Mouse (Mus musculus) right cerebral cortex, postnatal 36 days (tissue): ENCODE data around the gene Nfe2l1.
"Not testable (repeated sequence)": the region's sequence is repeated elsewhere in the genome, so short reads cannot be mapped to it uniquely, and the experiment has no call there.

Experiments used
- DNase-seq, 2 experiments: peaks; one replicate each; pipeline ENCODE4 v3.0.0; 2022; ENCODE audit warnings: low spot score in 2 of 2, mixed read lengths in 1 of 2

Nfe2l1 gene

DNA sequence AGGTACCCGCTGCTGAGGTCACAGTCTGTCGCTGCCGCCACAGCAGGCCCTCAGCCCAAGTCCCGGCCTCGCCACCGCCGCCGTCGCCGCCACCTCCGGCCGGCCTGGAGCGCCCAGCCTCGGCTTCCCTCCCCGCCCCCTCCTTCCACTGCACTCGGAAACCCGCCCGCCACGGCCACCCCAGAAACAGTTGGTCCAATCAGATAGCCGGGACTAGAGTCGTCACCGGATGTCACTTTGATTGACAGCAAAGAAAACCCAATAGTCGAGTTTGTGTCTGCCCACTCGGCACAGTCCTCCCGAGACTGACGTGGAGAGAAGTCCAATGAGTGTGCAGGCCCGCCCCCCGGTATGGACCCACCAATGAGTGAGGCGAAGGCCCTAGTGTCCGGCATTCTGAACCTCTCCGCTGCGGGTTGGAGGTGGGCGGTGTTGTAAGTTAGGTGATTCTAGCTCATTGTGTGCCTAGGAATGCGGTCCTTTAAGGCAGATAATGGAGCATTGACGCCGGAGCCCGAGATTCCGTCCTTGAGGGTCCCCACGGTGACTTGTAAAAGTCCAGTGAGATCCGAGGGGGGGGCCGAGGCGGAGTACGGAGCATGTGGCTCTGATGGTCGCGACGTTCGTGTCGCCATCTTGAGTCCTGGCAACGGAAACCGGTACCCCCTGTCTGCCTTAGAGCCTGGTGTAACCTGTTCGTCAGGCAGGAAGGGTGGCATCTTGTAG, at the start of gene Nfe2l1:
Gene Nfe2l1 (minus strand): TSS at position 156 of the 726 bp plus-strand sequence.
- DNase-seq, result peak; percentile 99 to 100

DNA sequence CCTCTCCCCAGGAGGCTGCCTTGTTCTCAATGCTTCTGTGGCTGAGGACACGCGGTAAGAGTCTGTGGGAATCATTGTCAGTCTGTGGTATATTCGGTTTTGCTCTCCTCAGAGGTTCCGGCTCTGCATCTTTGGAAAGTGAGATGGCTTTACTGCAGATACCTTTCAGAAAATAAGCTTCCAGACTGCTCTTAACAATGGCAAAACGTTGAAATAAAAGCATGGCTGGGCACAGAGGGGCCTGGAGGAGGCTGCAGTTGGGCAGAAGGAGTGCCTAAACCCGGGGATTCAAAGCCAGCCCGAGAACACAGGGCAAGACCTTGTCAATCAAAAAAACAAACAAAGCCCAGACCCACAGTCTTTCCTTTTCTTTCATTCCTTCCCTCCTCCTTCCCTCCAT, 49.6 kb upstream of the Nfe2l1 start:
- DNase-seq, result no peak

- no peak for DNase-seq
Measured at GRCm38 (mm10) chr11:96878715-96879114, 48.9 kb upstream of the Nfe2l1 start.

- no peak for DNase-seq
Measured at GRCm38 (mm10) chr11:96877071-96877470, 47.3 kb upstream of the Nfe2l1 start.

DNA sequence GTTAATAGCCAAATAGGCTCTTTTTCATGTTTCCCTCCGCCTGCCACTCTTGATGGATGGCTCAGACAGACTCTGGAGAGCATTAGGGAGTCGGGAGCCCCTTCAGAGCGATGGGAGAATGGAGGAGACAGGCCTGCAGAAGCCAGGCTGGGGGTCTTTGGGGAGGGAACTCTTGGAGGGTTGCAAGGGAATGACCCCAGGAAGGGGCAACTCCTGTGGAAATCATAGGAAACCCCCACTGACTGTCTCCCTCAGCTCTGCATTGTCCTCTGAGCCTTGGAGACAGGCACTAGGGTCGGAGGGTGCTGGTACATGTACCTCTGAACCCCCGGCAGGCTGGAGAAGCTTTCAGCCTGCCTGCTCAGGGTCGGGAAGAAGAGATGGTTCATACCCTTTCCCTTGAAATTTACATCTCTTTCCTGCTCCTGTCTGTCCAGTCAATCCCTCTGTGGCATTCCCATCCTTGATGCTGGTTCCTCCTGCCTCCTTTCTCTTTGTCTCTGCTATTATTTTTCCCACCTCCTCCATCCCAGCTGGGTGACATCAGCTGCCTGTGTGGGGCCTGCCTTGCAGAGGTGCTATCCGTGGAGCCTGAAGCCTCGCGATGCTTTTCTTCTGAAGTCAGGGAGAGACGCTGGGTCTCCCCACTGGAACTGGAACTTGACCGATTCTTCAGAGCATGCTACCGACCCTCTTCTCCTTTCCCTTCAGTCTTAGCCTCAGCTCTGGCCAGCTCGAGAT, 46.7 kb upstream of the Nfe2l1 start:
- DNase-seq, result no peak

- DNase-seq, result peak; percentile 79 to 84
Measured at GRCm38 (mm10) chr11:96875745-96876144, 46.0 kb upstream of the Nfe2l1 start.

DNA sequence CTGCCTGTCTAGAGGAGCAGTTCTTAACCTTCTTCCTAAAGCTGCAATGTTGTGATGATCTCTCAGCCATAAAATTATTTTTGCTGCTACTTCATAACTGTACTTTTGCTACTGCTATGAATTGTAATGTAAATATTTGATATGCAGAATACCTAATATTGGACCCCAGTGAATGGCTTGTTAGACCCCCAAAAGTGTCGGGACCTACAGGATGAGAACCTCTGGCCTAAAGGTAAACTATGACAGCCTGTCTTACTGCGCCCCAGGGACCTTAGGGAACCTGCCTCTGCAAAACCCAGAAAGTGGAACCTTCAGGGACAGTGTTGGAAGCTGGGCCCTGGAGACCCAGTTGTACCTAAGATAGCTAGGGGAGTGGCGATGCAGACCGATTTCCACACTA, 45.5 kb upstream of the Nfe2l1 start:
- DNase-seq, result no peak

DNA sequence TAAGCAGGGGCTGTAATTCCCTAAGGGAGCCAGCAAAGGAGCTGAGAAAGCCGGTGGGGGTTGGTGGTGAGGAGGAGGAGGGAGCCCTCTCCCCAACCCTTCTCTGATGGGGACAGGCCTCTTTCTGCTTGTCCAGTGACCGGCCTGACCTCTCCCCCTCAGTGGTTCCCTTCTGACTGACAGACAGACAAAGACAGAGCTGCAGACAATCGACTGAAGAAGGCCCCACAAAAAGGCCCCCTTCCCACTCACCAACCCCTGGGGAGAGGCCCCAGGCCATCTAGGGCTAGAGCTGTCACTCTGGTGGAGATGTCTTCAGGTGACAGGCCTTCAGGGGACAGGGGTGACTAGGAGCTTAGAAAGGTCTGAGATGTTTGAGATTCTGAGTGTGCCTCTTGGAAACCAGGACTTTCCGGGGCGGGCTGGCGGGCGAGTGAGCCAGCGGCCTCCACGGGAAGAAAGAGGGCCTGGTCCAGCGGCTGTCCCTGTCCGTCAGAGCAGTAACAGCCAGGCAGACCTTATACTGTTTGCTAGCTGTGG, 43.9 kb upstream of the Nfe2l1 start:
- DNase-seq, result no peak

- no peak for DNase-seq
Measured at GRCm38 (mm10) chr11:96872441-96873379, 42.9 kb upstream of the Nfe2l1 start.

GRCm38 (mm10) chr11:96867149-96867548, 37.4 kb upstream of the Nfe2l1 start:
- peak; percentile 44 to 51 for DNase-seq

- no peak for DNase-seq
Measured at GRCm38 (mm10) chr11:96863206-96863995, 33.6 kb upstream of the Nfe2l1 start.

DNA sequence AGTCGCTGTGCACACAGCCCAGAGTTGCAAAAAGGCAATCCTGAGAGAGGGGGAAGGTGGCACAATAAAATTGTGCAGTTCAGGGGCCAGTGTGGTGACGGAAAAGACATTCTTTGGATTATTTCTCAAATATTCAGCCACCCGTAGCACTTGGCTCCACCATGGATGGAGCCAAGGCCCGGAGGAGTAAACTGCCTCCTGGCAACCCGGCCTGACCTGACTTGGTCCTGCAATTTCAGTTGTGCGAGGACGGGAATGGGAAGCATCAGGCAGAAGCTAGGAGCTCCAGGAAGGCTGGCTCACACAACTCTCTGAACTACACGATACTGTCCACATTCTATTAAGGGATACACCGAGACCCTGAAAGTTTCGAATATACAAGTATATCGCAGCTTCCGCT, 32.8 kb upstream of the Nfe2l1 start:
- DNase-seq, result no peak

DNA sequence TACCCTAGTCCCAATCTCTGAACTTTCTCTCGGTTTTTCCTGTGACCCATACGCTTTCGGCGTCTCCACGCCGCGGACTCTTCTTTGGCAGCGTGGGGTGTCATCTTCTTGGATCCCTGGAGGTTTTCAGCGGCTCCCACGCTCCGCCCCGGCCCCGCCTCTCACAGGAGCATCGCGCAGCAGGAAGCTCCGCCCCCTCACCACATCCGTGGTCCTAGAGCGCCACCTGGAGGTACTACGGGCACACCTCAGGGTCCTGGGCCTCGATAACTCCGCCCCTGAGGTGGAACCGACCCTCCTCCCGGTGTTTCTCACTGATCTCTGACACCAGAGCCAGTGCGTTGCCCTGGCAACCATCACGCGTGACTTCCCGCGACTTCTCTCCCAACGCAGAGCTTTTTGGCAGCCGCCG, 32.1 kb upstream of the Nfe2l1 start:
- DNase-seq, result peak; percentile 88 to 89

DNA sequence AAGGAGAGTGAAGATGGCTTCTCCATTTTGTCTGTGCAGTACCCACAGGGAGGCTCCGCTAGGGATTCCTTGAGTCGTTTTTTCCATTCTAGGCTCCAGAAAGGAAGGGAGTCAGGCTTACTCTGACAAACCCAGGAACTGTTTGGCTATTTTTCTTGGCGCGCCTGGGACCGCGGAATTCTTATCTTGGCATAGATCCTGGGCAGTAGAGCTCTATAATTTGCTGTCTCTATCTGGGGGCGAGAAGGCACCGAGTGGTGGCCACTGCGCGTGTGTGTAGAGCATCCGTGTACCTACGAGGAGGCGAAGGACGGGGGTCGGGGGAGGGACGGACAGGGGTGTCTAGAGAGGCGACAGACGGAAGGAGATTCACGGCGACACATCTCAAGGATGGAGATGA, 31.7 kb upstream of the Nfe2l1 start:
- no peak for DNase-seq

DNA sequence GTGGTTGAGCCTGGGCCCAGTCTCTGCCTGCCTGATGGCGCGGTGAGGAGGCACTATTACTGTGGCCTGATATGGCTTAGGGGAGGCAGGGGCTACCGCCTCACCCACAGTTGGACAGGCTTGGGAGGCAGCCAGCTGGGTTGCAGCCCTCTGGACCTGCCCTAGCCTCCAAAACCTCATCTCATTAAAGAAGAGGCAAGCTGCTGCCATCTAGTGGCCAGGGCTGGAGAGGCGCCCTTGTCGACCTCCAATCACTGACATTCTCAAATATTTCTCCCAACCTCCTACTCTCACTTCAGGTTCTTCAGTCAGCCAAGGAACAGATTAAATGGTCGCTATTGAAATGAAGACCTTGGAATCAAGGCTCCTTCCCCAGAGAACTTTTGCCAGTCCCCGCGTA, 30.8 kb upstream of the Nfe2l1 start:
- DNase-seq, result peak; percentile 32 to 47

DNA sequence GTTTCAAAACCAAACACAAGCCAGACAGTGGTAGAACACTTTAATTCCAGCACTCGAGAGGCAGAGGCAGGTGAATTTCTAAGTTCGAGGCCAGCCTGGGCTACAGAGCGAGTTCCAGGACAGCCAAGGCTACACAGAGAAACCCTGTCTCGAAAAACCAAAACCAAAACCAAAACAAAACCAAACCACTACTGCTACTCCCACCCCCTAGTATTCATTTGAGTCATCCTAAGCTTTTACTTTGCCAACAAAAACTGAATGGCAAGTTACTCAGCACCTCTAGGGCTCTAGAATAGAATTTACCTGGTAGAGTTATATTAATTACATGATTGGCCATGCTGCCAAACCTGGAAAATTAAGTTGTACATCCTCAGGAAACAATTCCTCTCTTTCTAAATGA, 29.9 kb upstream of the Nfe2l1 start:
- no peak for DNase-seq

DNA sequence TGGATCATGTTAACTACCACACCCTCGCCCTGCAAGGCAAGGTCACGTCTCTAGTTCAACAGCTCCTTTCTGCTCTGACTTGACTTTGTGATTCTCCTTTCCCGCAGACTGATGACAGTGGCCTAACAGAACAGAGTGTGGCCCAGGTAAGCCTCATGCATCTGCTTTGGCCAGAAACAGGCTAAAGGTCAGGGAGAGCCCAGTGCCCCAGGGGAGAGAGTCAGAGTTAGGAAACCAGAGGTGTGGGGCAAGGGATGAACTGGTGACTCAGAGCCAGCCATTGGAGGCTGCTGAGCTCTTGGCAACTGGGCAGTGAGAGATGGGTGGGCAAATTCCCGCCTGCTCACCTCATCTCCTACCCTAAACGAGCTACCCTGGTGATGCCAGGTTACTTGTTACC, 27.7 kb upstream of the Nfe2l1 start:
- DNase-seq, result no peak

DNA sequence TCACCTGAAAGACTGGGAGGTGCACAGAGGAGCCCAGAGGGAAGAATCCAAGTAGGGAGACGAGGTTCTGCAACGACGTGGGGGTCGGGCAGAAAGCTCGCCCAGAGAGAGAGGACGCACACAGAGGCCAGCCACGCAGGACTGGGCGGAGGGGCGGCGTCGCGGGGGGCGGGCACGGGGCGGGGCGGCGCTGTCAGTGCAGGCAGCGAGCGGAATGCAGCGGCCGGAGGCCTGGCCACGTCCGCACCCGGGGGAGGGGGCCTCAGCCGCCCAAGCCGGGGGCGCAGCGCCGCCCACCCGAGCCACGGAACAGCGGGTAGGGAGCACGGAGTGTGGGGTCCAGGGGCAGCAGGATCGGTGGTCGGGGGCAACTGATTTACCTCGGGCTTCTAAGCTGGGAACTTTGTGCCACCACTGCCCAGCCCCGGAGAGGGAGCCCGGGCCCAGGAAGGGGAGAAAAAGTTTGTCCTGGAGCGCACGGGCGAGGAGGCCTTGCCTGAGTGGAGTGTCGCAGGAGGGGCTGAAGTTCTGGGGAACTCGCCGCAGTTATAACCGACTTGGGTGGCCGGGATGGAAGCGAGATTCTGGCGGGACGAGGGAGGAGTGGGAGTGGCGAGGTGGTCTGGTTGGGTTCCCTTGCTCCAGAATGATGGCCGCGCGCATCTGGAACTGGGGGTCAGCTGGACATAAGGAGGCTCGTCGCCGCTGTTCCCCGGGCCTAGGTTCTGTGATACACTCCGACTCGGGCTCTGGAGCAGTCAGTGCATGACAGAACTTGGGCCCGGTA, 20.1 kb upstream of the Nfe2l1 start, which contains the start of gene Copz2:
Gene Copz2 (plus strand): TSS at position 190 of the 787 bp plus-strand sequence.
- DNase-seq, result no peak

- DNase-seq, result not testable (repeated sequence)
Measured at GRCm38 (mm10) chr11:96849145-96849544, 19.4 kb upstream of the Nfe2l1 start.

DNA sequence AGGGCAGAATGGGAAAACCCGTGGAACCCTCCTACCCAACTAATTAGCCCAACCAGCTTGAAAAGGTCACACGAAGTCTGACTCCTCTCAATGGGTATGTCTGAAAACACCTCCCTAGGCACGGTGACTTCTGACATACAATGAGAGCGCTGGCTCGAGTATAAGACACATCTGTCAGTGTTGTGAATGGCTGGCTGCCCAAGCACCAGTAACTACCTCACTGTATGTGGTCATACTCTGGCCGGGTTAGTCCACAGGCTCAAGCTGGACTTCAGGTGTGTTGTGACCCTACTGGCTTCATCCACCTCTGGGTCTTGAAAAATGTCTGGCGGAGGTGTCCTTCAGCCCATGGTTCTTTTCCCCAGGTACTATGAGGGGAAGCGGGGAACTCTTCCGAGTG, 18.9 kb upstream of the Nfe2l1 start:
- DNase-seq, result no peak
